8 mouse cellular contexts compared by ENCODE assay signal in the genomic region with DNA sequence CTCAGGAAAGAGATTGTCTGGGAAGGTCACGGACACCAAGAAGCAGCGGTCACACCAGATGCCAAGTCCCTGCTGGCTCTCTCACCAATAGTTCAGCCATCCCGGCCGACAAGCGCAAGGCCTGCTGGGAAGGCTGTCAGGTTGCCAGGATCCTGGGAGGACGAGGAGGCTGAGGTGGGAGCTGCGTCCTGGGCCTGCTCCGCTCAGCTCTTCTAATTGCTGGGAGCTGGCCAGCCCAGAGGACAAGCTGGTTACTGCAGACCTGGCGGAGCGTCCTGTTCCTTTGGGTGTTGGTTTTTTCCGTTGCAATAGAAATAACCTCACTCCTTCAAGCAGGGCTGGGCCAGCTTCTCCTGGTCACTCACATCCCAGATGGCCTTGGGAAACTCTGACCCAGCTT.
DNase-seq lines count a peak whose midpoint lies in the region.

No protein-coding gene starts in this region.

- peak; percentile 14 to 16 for DNase-seq in kidney, postnatal 4 days
- no peak for DNase-seq in kidney, adult 9 months
- peak; percentile 43 for DNase-seq in cerebellum, adult 11-12 months
- DNase-seq in gastrocnemius, adult 8-10 months (ENCODE audit: low spot score in 2 of 2) = peak; percentile 44 to 73
- peak; percentile 76 for DNase-seq in lung, postnatal 10 days
- DNase-seq in left cerebral cortex, postnatal 25 days (ENCODE audit: low spot score in 2 of 2) = no peak
- DNase-seq in B cell, adult 2 months = no peak
- no peak for DNase-seq in c-Kit-positive CD71-positive TER-119-positive erythroid progenitor cells, embryonic 14.5 days (ENCODE audit: low spot score)

- intact Hi-C loops in left cerebral cortex, postnatal 25 days (cut with DNase I) = no loop called here

Comparison
In these comparisons a context has a peak if more than half of its experiments do, and no peak if none do; other contexts are left out.
1. DNase-seq: peak in kidney, postnatal 4 days (2 of 2), cerebellum, adult 11-12 months (single experiment), gastrocnemius, adult 8-10 months (2 of 2) and lung, postnatal 10 days (single experiment); none in kidney, adult 9 months (single experiment), left cerebral cortex, postnatal 25 days (0 of 2), B cell, adult 2 months (0 of 2) and c-Kit-positive CD71-positive TER-119-positive erythroid progenitor cells, embryonic 14.5 days (single experiment).